Mouse (Mus musculus): Measurements from ENCODE around the gene Rcan1. TPM values are rescaled to one million over a fixed set of nuclear protein-coding genes. Genes with fewer than 3 reads are reported as not detected.
"Not testable (repeated sequence)": the region's sequence is repeated elsewhere in the genome, so short reads cannot be mapped to it uniquely, and the experiment has no call there.

The Rcan1 gene
- polyA plus RNA-seq (2012; rRNA removed), result 36.2 and 44.4 TPM in 2 replicates

GRCm38 (mm10) chr16:92470706-92471105, at the start of gene Rcan1:
TSS of gene Rcan1 (minus strand) at chr16:92470867.
- TF ChIP-seq CTCF (conservative IDR thresholded peaks at IDR 0.05; ENCODE audit: insufficient read depth, insufficient read length, low read depth, low read length) (no peak), POLR2A (IDR thresholded peaks at IDR 0.05; ENCODE audit: low read depth, low read length) (no peak)
- WGBS, result 82% methylated on average over 6 of the region's 6 CpGs

GRCm38 (mm10) chr16:92519820-92520492, 49.3 kb upstream of the Rcan1 start:
- Histone ChIP-seq H3K27me3 (replicated peaks; ENCODE audit: control insufficient read depth, insufficient read depth, low read length) (no peaks in the 10 kb centered on the region), H3K4me3 (ENCODE audit: insufficient read depth, low read depth, low read length) (no peak overlapping the region), H3K36me3 (ENCODE audit: control insufficient read depth, insufficient read depth, low read length) (no peaks in the 10 kb centered on the region), H3K4me1 (ENCODE audit: control insufficient read depth, insufficient read depth, low read length) (no peaks in the 10 kb centered on the region), H3K27ac (ENCODE audit: insufficient read depth, low read depth, low read length) (no peak overlapping the region)
- WGBS, result 46% methylated on average over 13 of the region's 13 CpGs
- TF ChIP-seq POLR2A (IDR thresholded peaks at IDR 0.05; ENCODE audit: low read depth, low read length) (no peak), CTCF (conservative IDR thresholded peaks at IDR 0.05; ENCODE audit: insufficient read depth, insufficient read length, low read depth, low read length) (peak; percentile 61)
- peak; percentile 38 for DNase-seq

More at GRCm38 (mm10) chr16:92470706-92471105, at the start of gene Rcan1:
- Histone ChIP-seq H3K27me3 (replicated peaks; ENCODE audit: control insufficient read depth, insufficient read depth, low read length) (no peaks in the 10 kb centered on the region), H3K4me3 (ENCODE audit: insufficient read depth, low read depth, low read length) (no peak within 1 kb of the TSS), H3K4me1 (ENCODE audit: control insufficient read depth, insufficient read depth, low read length) (no peaks in the 10 kb centered on the region), H3K27ac (ENCODE audit: insufficient read depth, low read depth, low read length) (no peak within 1 kb of the TSS), H3K36me3 (ENCODE audit: control insufficient read depth, insufficient read depth, low read length) (no peaks in the 10 kb centered on the region)
- no peak for DNase-seq

- no peak for TF ChIP-seq POLR2A (IDR thresholded peaks at IDR 0.05; ENCODE audit: low read depth, low read length)
- TF ChIP-seq CTCF (conservative IDR thresholded peaks at IDR 0.05; ENCODE audit: insufficient read depth, insufficient read length, low read depth, low read length), result no peak
- no peak overlapping the region for H3K27ac ChIP-seq (ENCODE audit: insufficient read depth, low read depth, low read length)
- H3K27me3 ChIP-seq (replicated peaks; ENCODE audit: control insufficient read depth, insufficient read depth, low read length), result no peaks in the 10 kb centered on the region
- WGBS, result 42% methylated on average over 4 of the region's 4 CpGs
- H3K4me1 ChIP-seq (ENCODE audit: control insufficient read depth, insufficient read depth, low read length), result no peaks in the 10 kb centered on the region
- H3K36me3 ChIP-seq (ENCODE audit: control insufficient read depth, insufficient read depth, low read length), result no peaks in the 10 kb centered on the region
- DNase-seq, result peak; percentile 20
- H3K4me3 ChIP-seq (ENCODE audit: insufficient read depth, low read depth, low read length), result no peak overlapping the region
Measured at GRCm38 (mm10) chr16:92518718-92519117, 48.1 kb upstream of the Rcan1 start.

- WGBS, result 78% methylated on average over 9 of the region's 9 CpGs
- Histone ChIP-seq H3K4me1 (ENCODE audit: control insufficient read depth, insufficient read depth, low read length) (no peaks in the 10 kb centered on the region), H3K27ac (ENCODE audit: insufficient read depth, low read depth, low read length) (no peak overlapping the region), H3K36me3 (ENCODE audit: control insufficient read depth, insufficient read depth, low read length) (no peaks in the 10 kb centered on the region), H3K4me3 (ENCODE audit: insufficient read depth, low read depth, low read length) (no peak overlapping the region), H3K27me3 (replicated peaks; ENCODE audit: control insufficient read depth, insufficient read depth, low read length) (no peaks in the 10 kb centered on the region)
- TF ChIP-seq POLR2A (IDR thresholded peaks at IDR 0.05; ENCODE audit: low read depth, low read length) (no peak), CTCF (conservative IDR thresholded peaks at IDR 0.05; ENCODE audit: insufficient read depth, insufficient read length, low read depth, low read length) (no peak)
- no peak for DNase-seq
Measured at GRCm38 (mm10) chr16:92516139-92516538, 45.5 kb upstream of the Rcan1 start.

GRCm38 (mm10) chr16:92514896-92515295, 44.2 kb upstream of the Rcan1 start:
- not testable (repeated sequence) for H3K27me3 ChIP-seq (replicated peaks; ENCODE audit: control insufficient read depth, insufficient read depth, low read length); H3K27ac ChIP-seq (ENCODE audit: insufficient read depth, low read depth, low read length); DNase-seq; H3K4me1 ChIP-seq (ENCODE audit: control insufficient read depth, insufficient read depth, low read length); H3K36me3 ChIP-seq (ENCODE audit: control insufficient read depth, insufficient read depth, low read length); H3K4me3 ChIP-seq (ENCODE audit: insufficient read depth, low read depth, low read length)
- WGBS, result 75% methylated on average over 9 of the region's 9 CpGs

GRCm38 (mm10) chr16:92511773-92512391, 41.2 kb upstream of the Rcan1 start:
- Histone ChIP-seq H3K36me3 (ENCODE audit: control insufficient read depth, insufficient read depth, low read length) (no peaks in the 10 kb centered on the region), H3K27me3 (replicated peaks; ENCODE audit: control insufficient read depth, insufficient read depth, low read length) (no peaks in the 10 kb centered on the region), H3K4me1 (ENCODE audit: control insufficient read depth, insufficient read depth, low read length) (no peaks in the 10 kb centered on the region), H3K4me3 (ENCODE audit: insufficient read depth, low read depth, low read length) (no peak overlapping the region), H3K27ac (ENCODE audit: insufficient read depth, low read depth, low read length) (no peak overlapping the region)
- no peak for TF ChIP-seq POLR2A (IDR thresholded peaks at IDR 0.05; ENCODE audit: low read depth, low read length)
- peak; percentile 53 for TF ChIP-seq CTCF (conservative IDR thresholded peaks at IDR 0.05; ENCODE audit: insufficient read depth, insufficient read length, low read depth, low read length)
- 63% methylated on average over 5 of the region's 5 CpGs for WGBS
- peak; percentile 16 for DNase-seq

GRCm38 (mm10) chr16:92510835-92511772, 40.4 kb upstream of the Rcan1 start:
- no peak overlapping the region for H3K4me3 ChIP-seq (ENCODE audit: insufficient read depth, low read depth, low read length)
- H3K27me3 ChIP-seq (replicated peaks; ENCODE audit: control insufficient read depth, insufficient read depth, low read length), result no peaks in the 10 kb centered on the region
- DNase-seq, result no peak
- 78% methylated on average over 13 of the region's 13 CpGs for WGBS
- TF ChIP-seq POLR2A (IDR thresholded peaks at IDR 0.05; ENCODE audit: low read depth, low read length), result no peak
- TF ChIP-seq CTCF (conservative IDR thresholded peaks at IDR 0.05; ENCODE audit: insufficient read depth, insufficient read length, low read depth, low read length), result no peak
- no peak overlapping the region for H3K27ac ChIP-seq (ENCODE audit: insufficient read depth, low read depth, low read length)
- H3K4me1 ChIP-seq (ENCODE audit: control insufficient read depth, insufficient read depth, low read length), result no peaks in the 10 kb centered on the region
- no peaks in the 10 kb centered on the region for H3K36me3 ChIP-seq (ENCODE audit: control insufficient read depth, insufficient read depth, low read length)
